Mouse (Mus musculus): ENCODE results near the gene Gmcl1.
A peak's percentile ranks its signal among the peaks of the same experiment; 100 is the strongest.

Gmcl1 gene

GRCm38 (mm10) chr6:86658501-86658900 is 74.7 kb downstream of the Gmcl1 start:
- no peak for DNase-seq

- peak; percentile 51 for DNase-seq
Measured at GRCm38 (mm10) chr6:86654270-86654916, 78.8 kb downstream of the Gmcl1 start.

- no peak for DNase-seq
Measured at GRCm38 (mm10) chr6:86653026-86653425, 80.2 kb downstream of the Gmcl1 start.

DNA sequence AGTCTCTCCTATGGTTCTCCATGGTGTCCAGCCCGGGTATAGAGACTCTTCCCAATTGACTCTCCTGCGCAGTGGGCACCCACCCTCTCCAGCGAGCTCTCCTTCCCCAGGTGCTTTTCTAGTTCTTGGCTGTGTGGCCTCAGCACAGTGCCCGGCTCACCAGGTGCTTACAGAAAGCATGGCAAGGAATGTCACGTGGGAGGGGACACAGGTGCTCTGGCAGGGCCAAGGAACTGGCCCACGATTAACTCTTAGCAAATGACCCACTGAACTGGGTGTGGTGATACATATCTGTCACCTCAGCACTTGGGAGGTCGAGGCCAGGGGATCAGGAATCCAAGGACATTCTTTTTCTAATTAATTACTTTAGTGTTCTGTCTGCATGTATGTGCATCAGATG is 87.0 kb downstream of the Gmcl1 start:
- no peak for DNase-seq

DNA sequence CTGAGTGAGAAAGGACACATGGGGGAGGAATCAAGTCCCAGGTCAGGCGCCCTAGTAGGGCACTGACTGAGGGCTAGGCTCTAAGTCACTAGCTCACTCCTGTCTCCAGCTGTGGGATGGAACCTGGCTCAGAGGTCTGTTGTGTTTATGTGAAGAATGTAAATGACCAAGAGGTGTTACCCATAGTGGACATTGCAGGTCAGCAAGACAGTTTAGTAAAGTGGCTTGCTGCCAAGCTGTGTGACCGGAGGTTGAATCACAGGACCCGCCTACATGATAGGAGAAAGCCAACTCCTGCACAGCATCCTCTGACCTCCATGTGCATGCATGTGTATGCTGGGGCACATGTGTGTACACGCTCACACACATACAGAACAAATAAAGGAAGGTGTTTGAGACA is 87.6 kb downstream of the Gmcl1 start:
- no peak for DNase-seq

DNA sequence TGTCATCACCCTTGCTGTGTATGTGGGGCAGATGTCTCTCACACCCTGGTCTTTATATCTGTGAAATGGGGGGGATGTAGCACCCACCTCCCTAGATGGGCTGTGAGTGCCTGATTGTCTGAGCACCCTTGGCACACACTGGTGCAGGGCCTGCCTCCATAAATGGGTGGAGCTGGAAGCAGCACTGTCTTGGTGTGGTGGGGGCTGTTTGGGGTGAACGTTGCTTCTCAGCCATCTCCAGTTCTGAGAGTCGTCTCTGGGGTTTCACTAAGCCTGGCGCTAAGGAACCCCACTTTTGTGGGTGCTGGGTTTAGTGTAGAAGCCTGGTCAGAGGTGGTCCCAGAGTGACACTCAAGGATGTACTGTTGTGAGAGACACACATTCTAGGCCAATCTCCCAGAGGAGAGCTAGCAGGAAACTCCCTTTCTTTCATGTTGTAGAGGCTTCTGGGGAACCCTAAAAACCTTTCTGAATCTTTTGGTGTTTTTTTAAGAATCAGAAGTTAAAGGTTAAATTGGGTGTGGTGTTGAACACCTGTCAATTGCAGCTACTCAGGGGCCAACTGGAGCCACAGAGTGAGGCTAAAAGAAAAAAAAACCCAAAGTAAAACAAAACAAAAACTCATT is 88.3 kb downstream of the Gmcl1 start:
- DNase-seq, result no peak
